23 mouse cellular contexts compared by ENCODE assay signal in genomic region chr15:85141290-85141689, GRCm38 (mm10). TPM values are rescaled to one million over a fixed set of nuclear protein-coding genes. Genes with fewer than 3 reads are reported as not detected.
"Had no signal": no experiment of that assay in that cellular context is flagged by ENCODE, and none has a peak within 500 bp of the region (broad histone marks: within the 10 kb centered on the region; RNA-seq: fewer than 3 reads in every experiment).

No protein-coding gene starts in this region.

- H3K9me3 ChIP-seq: liver, embryonic 13.5 days; liver, embryonic 15.5 days; midbrain, embryonic 10.5 days; midbrain, embryonic 13.5 days; midbrain, embryonic 15.5 days; neural tube, embryonic 13.5 days; neural tube, embryonic 15.5 days had no signal

- DNase-seq: liver, embryonic 13.5 days; lung, adult 18-20 months; lung, embryonic 14.5 days; lung, postnatal 10 days; retina, postnatal 1 day; right cerebral cortex, adult 18-20 months; right cerebral cortex, postnatal 25 days; right cerebral cortex, postnatal 4 days; spleen, adult 18-20 months; thymus, adult 18-20 months; thymus, postnatal 14 days; thymus, postnatal 36 days had no signal

- H3K36me3 ChIP-seq: liver, embryonic 13.5 days; liver, embryonic 15.5 days; midbrain, embryonic 10.5 days; midbrain, embryonic 13.5 days; midbrain, embryonic 15.5 days; neural tube, embryonic 13.5 days; neural tube, embryonic 15.5 days had no signal

- H3K27ac ChIP-seq: liver, embryonic 13.5 days; liver, embryonic 15.5 days; midbrain, embryonic 10.5 days; midbrain, embryonic 13.5 days; midbrain, embryonic 15.5 days; neural tube, embryonic 13.5 days; neural tube, embryonic 15.5 days had no signal

- H3K4me2 ChIP-seq: liver, embryonic 13.5 days; liver, embryonic 15.5 days; lung, embryonic 14.5 days; midbrain, embryonic 13.5 days; midbrain, embryonic 15.5 days; neural tube, embryonic 13.5 days; neural tube, embryonic 15.5 days had no signal

- H3K9ac ChIP-seq: liver, embryonic 13.5 days; liver, embryonic 15.5 days; lung, embryonic 14.5 days; midbrain, embryonic 13.5 days; midbrain, embryonic 15.5 days; neural tube, embryonic 13.5 days; neural tube, embryonic 15.5 days had no signal

- H3K4me1 ChIP-seq: liver, embryonic 13.5 days; liver, embryonic 15.5 days; midbrain, embryonic 15.5 days; neural tube, embryonic 13.5 days; neural tube, embryonic 15.5 days had no signal

- H3K4me3 ChIP-seq: liver, embryonic 13.5 days; liver, embryonic 15.5 days; midbrain, embryonic 10.5 days; midbrain, embryonic 13.5 days; midbrain, embryonic 15.5 days; myocyte; neural tube, embryonic 13.5 days; neural tube, embryonic 15.5 days had no signal

- ATAC-seq: midbrain, embryonic 13.5 days; midbrain, embryonic 15.5 days had no signal

- H3K27me3 ChIP-seq: liver, embryonic 13.5 days; liver, embryonic 15.5 days; midbrain, embryonic 13.5 days; midbrain, embryonic 15.5 days; neural tube, embryonic 13.5 days; neural tube, embryonic 15.5 days had no signal

RNA-seq across cellular contexts. Expression of gene Ribc2, which starts 9.4 kb away (rescaled TPM):
- total RNA-seq: megakaryocyte, adult 5-6 weeks; megakaryocyte-erythroid progenitor cell, adult 5-6 weeks had no signal
- polyA plus RNA-seq: liver, embryonic 13.5 days; liver, embryonic 15.5 days; myocyte; small intestine, adult 2 months had no signal

RNA-seq across cellular contexts. Expression of gene Smc1b, which starts 9.5 kb away (rescaled TPM):
- total RNA-seq: megakaryocyte, adult 5-6 weeks; megakaryocyte-erythroid progenitor cell, adult 5-6 weeks had no signal
- polyA plus RNA-seq: neural tube, embryonic 11.5 days; neural tube, embryonic 13.5 days; small intestine, adult 2 months had no signal
